Mouse (Mus musculus) hindbrain, embryonic 13.5 days (tissue): ENCODE data around the gene Mrpl51. TPM values are rescaled to one million over a fixed set of nuclear protein-coding genes. Genes with fewer than 3 reads are reported as not detected.
"Not testable (repeated sequence)": the region's sequence is repeated elsewhere in the genome, so short reads cannot be mapped to it uniquely, and the experiment has no call there.

Experiments
- ATAC-seq: fragments of 200-750 bp; cut with Nextera tagmentation; 2 replicates; pipeline ENCODE4 v1.8.0; 2017; ENCODE audit warnings: moderate TSS enrichment; ENCODE audit not compliant: low FRiP score
- H3K27ac ChIP-seq: fragments of 300-500 bp; sonication (generic); 2 replicates; pipeline ENCODE4 v1.5.1; 2015; ENCODE audit warnings: inconsistent platforms, mild to moderate bottlenecking, moderate library complexity
- H3K27me3 ChIP-seq: fragments of 300-500 bp; sonication (generic); 2 replicates; pipeline ENCODE4 v1.6.1; 2015; ENCODE audit warnings: mild to moderate bottlenecking, inconsistent platforms
- H3K36me3 ChIP-seq: fragments of 300-500 bp; sonication (generic); 2 replicates; pipeline ENCODE4 v1.6.1; 2015; ENCODE audit warnings: mild to moderate bottlenecking, inconsistent platforms
- H3K4me1 ChIP-seq: fragments of 300-500 bp; sonication (generic); replicated peaks from 2 replicates; pipeline ENCODE4 v1.6.1; 2015; ENCODE audit warnings: inconsistent platforms
- H3K4me2 ChIP-seq: fragments of 300-500 bp; sonication (generic); 2 replicates; pipeline ENCODE4 v1.6.1; 2015; ENCODE audit warnings: inconsistent platforms, mild to moderate bottlenecking, moderate library complexity
- H3K4me3 ChIP-seq: fragments of 300-500 bp; sonication (generic); 2 replicates; pipeline ENCODE4 v1.5.1; 2015; ENCODE audit warnings: mild to moderate bottlenecking, inconsistent platforms
- H3K9ac ChIP-seq: fragments of 300-500 bp; sonication (generic); 2 replicates; pipeline ENCODE4 v1.6.1; 2015; ENCODE audit warnings: mild to moderate bottlenecking, inconsistent platforms
- H3K9me3 ChIP-seq: fragments of 300-500 bp; sonication (generic); 2 replicates; pipeline ENCODE4 v1.6.1; 2016; ENCODE audit warnings: inconsistent platforms
- WGBS: fragments of 180-500 bp; shearing (Covaris S2); methylation state at CpG from one replicate; pipeline ENCODE4 v1.1.7; 2015; 5-methylcytosine and 5-hydroxymethylcytosine counted together
- polyA plus RNA-seq: library from polyadenylated mRNA; unstranded; fragments of >200 nt; fragmentation: Nextera tagmentation; extraction: Ambion mirVana; gene quantifications from 2 replicates; pipeline ENCODE4 v1.2.1, GENCODE M21; 2015

Gene Mrpl51
- polyA plus RNA-seq, 1 experiment from 2014 or later: 158 TPM

GRCm38 (mm10) chr6:125161971-125162370, 29.6 kb upstream of the Mrpl51 start:
- WGBS: 20% methylated on average over 4 of the region's 5 CpGs
- not testable (repeated sequence) for H3K9me3 ChIP-seq, H3K4me2 ChIP-seq, ATAC-seq, H3K27ac ChIP-seq, H3K4me3 ChIP-seq, H3K27me3 ChIP-seq, H3K9ac ChIP-seq
- Histone ChIP-seq H3K4me1 (peaks cover 58% of the 10 kb centered on the region), H3K36me3 (peaks cover 58% of the 10 kb centered on the region)

DNA sequence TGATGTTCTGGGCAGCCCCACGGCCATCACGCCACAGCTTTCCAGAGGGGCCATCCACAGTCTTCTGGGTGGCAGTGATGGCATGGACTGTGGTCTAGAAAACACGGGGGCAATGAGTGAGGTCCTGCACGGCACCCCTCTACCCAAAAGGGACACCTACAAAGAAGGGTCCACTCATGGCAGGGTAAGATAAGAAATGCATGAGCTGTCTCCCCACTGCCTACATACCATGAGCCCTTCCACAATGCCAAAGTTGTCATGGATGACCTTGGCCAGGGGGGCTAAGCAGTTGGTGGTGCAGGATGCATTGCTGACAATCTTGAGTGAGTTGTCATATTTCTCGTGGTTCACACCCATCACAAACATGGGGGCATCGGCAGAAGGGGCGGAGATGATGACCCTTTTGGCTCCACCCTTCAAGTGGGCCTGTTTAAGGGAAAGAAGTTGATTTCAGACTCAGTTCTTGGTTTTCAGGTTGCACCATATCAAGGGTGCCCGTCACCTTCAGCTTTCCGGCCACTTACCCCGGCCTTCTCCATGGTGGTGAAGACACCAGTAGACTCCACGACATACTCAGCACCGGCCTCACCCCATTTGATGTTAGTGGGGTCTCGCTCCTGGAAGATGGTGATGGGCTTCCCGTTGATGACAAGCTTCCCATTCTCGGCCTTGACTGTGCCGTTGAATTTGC, 28.8 kb upstream of the Mrpl51 start:
- H3K4me2 ChIP-seq, H3K4me3 ChIP-seq, H3K9me3 ChIP-seq, H3K9ac ChIP-seq, H3K27ac ChIP-seq, ATAC-seq, H3K27me3 ChIP-seq: not testable (repeated sequence)
- Histone ChIP-seq H3K4me1 (peaks cover 58% of the 10 kb centered on the region), H3K36me3 (peaks cover 59% of the 10 kb centered on the region)
- 70% methylated on average over 13 of the region's 16 CpGs for WGBS

DNA sequence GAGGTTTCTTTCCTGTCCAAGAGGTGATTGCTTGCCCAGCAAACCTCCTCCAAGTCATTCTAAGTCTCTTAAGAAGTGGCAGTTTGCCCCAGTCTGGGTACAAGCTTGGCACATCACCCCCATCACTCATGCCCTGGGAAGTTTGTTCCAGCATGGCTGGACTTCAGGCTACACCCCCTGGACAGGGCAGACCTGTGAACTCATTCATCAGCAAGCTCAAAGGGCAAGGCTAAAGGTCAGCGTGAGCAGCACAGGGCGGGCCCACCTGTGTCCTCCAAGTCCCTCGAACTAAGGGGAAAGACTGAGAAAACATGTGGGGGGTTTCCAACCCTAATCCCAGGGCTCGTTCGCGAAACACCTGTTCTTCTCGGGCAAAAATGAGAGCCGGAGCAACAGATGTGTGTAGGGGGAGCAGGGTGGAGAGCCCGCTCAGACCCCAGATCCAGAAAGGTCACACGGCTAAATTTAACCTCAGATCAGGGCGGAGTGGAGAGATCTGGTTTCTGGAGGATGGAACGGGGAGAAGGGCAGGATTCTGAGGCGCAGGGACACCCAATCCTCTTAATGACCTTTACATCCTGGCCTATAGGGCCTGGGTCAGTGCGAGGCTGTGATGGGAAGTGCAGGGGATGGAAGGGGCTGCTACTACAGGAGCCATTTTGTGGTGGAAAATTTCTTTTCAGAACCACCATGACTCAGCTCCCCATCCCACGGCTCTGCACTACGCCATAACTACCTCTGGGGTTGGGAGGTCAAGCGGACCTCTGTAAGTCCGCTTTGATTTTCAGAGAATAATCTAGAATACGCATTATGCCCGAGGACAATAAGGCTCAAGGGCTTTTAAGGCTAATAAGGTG, 27.6 kb upstream of the Mrpl51 start:
- no peak for ATAC-seq
- H3K9me3 ChIP-seq: no peaks in the 10 kb centered on the region
- H3K27ac ChIP-seq: peak overlapping the region; percentile 95
- no peaks in the 10 kb centered on the region for H3K27me3 ChIP-seq
- 6% methylated on average over 20 of the region's 20 CpGs for WGBS
- H3K4me2 ChIP-seq: peak overlapping the region; percentile 97
- peaks cover 62% of the 10 kb centered on the region for H3K36me3 ChIP-seq
- H3K9ac ChIP-seq: peak overlapping the region; percentile 98
- H3K4me1 ChIP-seq: peaks cover 57% of the 10 kb centered on the region
- H3K4me3 ChIP-seq: peak overlapping the region; percentile 98

GRCm38 (mm10) chr6:125164672-125165327, 26.8 kb upstream of the Mrpl51 start:
- WGBS: under 1% methylated on average over 38 of the region's 39 CpGs
- peak; percentile 44 for ATAC-seq
- H3K36me3 ChIP-seq: peaks cover 62% of the 10 kb centered on the region
- peak overlapping the region; percentile 98 for H3K9ac ChIP-seq
- H3K4me3 ChIP-seq: peak overlapping the region; percentile 98
- peak overlapping the region; percentile 95 for H3K27ac ChIP-seq
- H3K4me1 ChIP-seq: peaks cover 57% of the 10 kb centered on the region
- no peaks in the 10 kb centered on the region for H3K27me3 ChIP-seq
- no peaks in the 10 kb centered on the region for H3K9me3 ChIP-seq
- H3K4me2 ChIP-seq: peak overlapping the region; percentile 97

- Histone ChIP-seq H3K27ac (peak overlapping the region; percentile 95), H3K4me1 (peaks cover 57% of the 10 kb centered on the region), H3K9me3 (no peaks in the 10 kb centered on the region), H3K36me3 (peaks cover 62% of the 10 kb centered on the region), H3K4me3 (peak overlapping the region; percentile 98), H3K9ac (peak overlapping the region; percentile 98), H3K4me2 (peak overlapping the region; percentile 97), H3K27me3 (no peaks in the 10 kb centered on the region)
- ATAC-seq: peak; percentile 91
- WGBS: under 1% methylated on average over 36 of the region's 36 CpGs
These were observed 26.2 kb upstream of the Mrpl51 start for GRCm38 (mm10) chr6:125165328-125165891.

DNA sequence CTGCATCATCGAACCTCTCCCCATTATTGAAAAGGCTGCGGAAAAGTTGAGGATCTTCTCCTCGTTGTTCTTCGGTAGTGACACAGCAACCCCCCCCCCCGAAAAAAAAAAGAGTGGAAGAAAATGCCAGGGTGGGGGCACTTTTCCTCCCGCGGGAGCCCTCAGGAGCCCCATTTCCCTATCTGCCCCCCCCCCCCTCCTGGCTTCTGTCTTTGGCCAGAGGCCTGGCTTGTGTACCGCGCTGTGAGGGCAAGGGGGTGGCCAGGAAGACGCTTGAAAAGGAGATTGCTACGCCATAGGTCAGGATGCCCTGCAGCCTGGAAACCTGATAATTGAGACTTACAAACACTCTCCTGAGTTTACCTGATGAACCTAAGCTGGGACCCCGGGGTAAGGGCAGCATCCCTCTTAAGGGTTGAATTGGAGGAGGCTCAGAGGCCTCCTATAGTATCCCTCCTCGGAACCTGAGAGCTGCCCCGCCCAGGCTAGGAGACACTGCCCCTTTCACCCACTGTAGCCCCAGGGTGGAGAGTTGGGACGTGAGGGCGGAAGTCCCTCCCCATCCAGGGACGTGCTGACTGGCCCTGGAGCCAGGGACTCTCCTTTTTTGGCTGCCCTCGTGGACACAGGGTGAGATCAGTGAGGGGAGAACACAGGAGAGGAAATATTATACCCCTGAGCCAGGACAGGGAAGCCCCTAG, 25.4 kb upstream of the Mrpl51 start, which contains the start of gene Gapdh:
Gene Gapdh (minus strand): TSS at position 417 of the 701 bp plus-strand sequence.
- WGBS: under 1% methylated on average over 18 of the region's 18 CpGs
- H3K9ac ChIP-seq: peak within 1 kb of the TSS; percentile 98

DNA sequence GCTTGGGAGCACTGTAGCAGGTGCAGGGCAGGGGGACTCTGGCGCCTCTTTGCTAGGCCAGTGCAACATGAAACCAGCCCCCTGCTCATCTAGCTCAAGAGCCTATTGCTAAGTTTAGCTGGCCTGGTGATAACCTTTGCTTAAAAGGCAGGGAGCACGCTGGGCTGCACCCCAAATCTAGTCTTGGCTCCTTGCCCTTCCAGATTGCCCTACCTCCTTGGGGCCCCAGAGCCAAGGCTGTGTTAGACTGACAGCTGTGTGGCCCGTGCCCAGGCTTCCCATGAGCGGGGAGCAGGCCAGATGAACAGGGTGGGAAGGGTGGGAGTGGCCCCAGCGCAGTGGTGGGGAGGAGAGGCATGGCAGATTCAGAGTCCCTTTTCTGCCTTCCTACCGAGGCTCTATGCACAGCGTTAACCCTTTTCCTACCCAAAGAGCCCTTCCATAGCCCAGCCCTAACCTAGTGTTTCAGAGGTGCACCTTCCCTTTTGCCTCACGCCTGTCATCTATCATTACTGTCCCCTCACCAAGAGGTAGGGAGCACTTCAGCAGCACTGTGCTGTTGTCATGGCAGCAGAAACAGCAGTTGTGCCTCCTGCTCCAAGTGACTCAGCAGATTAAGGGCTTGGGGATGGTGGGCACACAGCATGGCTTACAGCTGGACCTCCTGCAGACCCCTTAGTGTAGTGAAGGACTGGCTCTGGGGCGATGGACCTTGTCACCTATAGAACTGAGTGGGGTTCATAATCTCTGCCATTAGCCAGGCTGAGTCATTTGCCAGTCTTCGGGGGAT, 24.5 kb upstream of the Mrpl51 start:
- H3K9me3 ChIP-seq: no peaks in the 10 kb centered on the region
- H3K9ac ChIP-seq: peak overlapping the region; percentile 98
- H3K36me3 ChIP-seq: peaks cover 66% of the 10 kb centered on the region
- H3K4me3 ChIP-seq: no peak overlapping the region; the same call in 1 of the 2 replicates
- 16% methylated on average over 10 of the region's 10 CpGs for WGBS
- H3K4me1 ChIP-seq: peaks cover 42% of the 10 kb centered on the region
- H3K27me3 ChIP-seq: no peaks in the 10 kb centered on the region
- H3K4me2 ChIP-seq: peak overlapping the region; percentile 97
- peak overlapping the region; percentile 95 for H3K27ac ChIP-seq
- ATAC-seq: no peak

More for the DNA sequence above, 25.4 kb upstream of the Mrpl51 start, which contains the start of gene Gapdh:
- 0 out of 2 replicates have a peak, but pooled peaks have one; percentile 7 for ATAC-seq
- Histone ChIP-seq H3K27me3 (no peaks in the 10 kb centered on the region), H3K9me3 (no peaks in the 10 kb centered on the region), H3K4me1 (peaks cover 49% of the 10 kb centered on the region), H3K27ac (peak within 1 kb of the TSS; percentile 95), H3K4me3 (peak within 1 kb of the TSS; percentile 98), H3K36me3 (peaks cover 62% of the 10 kb centered on the region), H3K4me2 (peak within 1 kb of the TSS; percentile 97)

GRCm38 (mm10) chr6:125168086-125168485, 23.5 kb upstream of the Mrpl51 start:
- 92% methylated on average over 14 of the region's 14 CpGs for WGBS
- peaks cover 69% of the 10 kb centered on the region for H3K36me3 ChIP-seq
- H3K27me3 ChIP-seq: no peaks in the 10 kb centered on the region
- H3K4me3 ChIP-seq: no peak overlapping the region
- H3K4me1 ChIP-seq: peaks cover 36% of the 10 kb centered on the region
- no peak overlapping the region for H3K27ac ChIP-seq
- no peaks in the 10 kb centered on the region for H3K9me3 ChIP-seq
- ATAC-seq: no peak
- peak overlapping the region; percentile 6; the same call in 1 of the 2 replicates for H3K9ac ChIP-seq
- H3K4me2 ChIP-seq: no peak overlapping the region

- H3K4me3 ChIP-seq: no peak overlapping the region
- WGBS: 91% methylated on average over 6 of the region's 6 CpGs
- peaks cover 22% of the 10 kb centered on the region for H3K4me1 ChIP-seq
- ATAC-seq: no peak
- no peak overlapping the region for H3K9ac ChIP-seq
- H3K36me3 ChIP-seq: peaks cover 81% of the 10 kb centered on the region
- H3K27ac ChIP-seq: no peak overlapping the region
- no peak overlapping the region for H3K4me2 ChIP-seq
- no peaks in the 10 kb centered on the region for H3K9me3 ChIP-seq
- no peaks in the 10 kb centered on the region for H3K27me3 ChIP-seq
These were observed 21.4 kb upstream of the Mrpl51 start for GRCm38 (mm10) chr6:125170194-125170593.

- H3K9me3 ChIP-seq: no peaks in the 10 kb centered on the region
- no peak overlapping the region for H3K4me3 ChIP-seq
- no peaks in the 10 kb centered on the region for H3K27me3 ChIP-seq
- H3K4me1 ChIP-seq: peaks cover 4% of the 10 kb centered on the region
- no peak for ATAC-seq
- no peak overlapping the region for H3K4me2 ChIP-seq
- WGBS: 85% methylated on average over 2 of the region's 2 CpGs
- no peak overlapping the region for H3K27ac ChIP-seq
- H3K9ac ChIP-seq: no peak overlapping the region
- peaks cover 100% of the 10 kb centered on the region for H3K36me3 ChIP-seq
These were observed 19.1 kb upstream of the Mrpl51 start for GRCm38 (mm10) chr6:125172474-125172873.

DNA sequence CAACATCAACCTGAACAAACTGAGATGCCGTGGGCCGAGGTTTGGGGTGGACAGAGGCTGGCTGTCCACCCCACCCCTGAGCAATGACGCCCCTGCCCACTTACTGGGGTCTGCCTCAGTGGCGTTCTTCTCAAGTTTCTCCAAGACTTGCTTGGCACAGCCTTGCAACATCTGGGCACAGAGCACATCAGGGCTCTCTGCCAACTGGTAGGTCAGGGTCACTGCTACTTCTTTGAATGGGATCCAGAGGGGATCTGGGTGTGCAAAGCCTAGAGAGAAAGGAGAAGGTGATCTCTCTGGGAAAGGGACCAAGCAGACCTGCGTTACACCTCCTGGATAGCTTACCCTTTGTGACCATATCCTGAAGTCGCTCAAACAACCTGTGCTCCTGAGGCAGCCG, 18.3 kb upstream of the Mrpl51 start:
- no peak overlapping the region for H3K9ac ChIP-seq
- H3K27me3 ChIP-seq: no peaks in the 10 kb centered on the region
- 88% methylated on average over 7 of the region's 7 CpGs for WGBS
- no peaks in the 10 kb centered on the region for H3K9me3 ChIP-seq
- no peak for ATAC-seq
- peaks cover 100% of the 10 kb centered on the region for H3K36me3 ChIP-seq
- no peaks in the 10 kb centered on the region for H3K4me1 ChIP-seq
- H3K4me2 ChIP-seq: no peak overlapping the region
- no peak overlapping the region for H3K27ac ChIP-seq
- no peak overlapping the region for H3K4me3 ChIP-seq
